Mouse (Mus musculus) natural killer cell, adult 2 months (primary cell): ENCODE results near the gene Olfr524.

Source experiments
- DNase-seq, 2 experiments: peaks; one replicate each; pipeline ENCODE4 v3.0.0; 2022; ENCODE audit warnings: low spot score in 2 of 2

The Olfr524 gene

GRCm38 (mm10) chr7:140186646-140187620, 18.8 kb downstream of the Olfr524 start:
- peak in 1 of 2 experiments; percentile 11 for DNase-seq

DNA sequence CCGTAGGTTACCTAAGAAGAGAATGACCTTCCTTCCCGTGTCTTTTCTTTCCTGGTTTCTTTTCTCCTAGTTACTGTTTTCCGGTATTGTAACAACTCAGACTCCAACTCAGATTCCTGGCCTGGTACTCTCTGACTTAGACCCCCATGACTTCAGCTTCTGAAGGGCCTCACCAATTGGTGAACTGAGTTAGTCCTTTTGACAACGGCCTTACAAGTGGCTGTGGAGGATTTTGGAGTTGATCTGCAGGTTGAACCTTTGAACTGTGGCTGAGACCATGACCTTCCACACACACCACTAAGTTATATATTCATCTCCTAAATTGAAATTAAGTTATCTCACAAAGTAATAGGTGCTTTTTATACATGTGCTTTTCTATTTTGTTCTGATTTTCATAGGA, 21.6 kb downstream of the Olfr524 start:
- no peak for DNase-seq

DNA sequence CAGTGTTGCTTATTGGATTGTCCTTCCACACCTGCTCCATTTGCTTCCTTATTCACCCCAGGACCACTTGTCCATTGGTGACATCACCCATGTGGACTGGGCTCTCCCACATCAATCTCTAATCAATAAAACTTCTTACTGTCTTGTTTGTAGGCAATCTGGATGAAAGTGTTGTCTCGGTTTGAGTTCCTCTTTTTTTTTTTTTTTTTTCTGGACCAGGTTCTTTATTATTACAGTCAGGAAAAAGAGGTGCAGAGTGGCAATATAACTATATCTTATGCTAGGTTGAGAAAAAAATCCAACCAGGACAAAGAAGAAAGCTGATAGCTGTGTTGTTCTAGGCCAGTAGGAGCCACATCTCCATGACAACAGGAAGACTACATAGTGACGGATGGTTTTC, 25.1 kb downstream of the Olfr524 start:
- DNase-seq: no peak

DNA sequence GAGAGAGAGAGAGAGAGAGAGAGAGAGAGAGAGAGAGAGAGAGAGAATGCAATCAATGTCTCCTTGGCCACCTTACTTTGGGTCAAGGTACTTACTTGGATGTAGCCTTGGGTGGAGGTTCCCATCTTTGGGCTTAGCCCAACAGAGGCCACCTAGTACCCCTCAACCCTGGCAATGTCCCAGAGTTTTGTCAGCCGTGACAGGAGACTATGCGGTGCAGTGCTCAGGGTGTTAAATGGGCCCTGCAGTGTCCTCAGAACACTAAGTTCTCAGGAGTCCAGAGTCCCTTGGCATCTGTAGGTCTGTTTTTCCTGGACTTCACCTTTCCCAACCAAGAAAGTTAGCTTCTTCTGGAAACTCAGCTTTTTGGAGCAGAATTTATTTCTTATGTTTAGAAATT, 26.6 kb downstream of the Olfr524 start:
- no peak for DNase-seq

- no peak for DNase-seq
These were observed 32.8 kb downstream of the Olfr524 start, which contains the start of gene Olfr523 for GRCm38 (mm10) chr7:140172936-140173335. Olfr523 (plus strand) TSS chr7:140173217.

- DNase-seq: no peak
These were observed 34.9 kb downstream of the Olfr524 start for GRCm38 (mm10) chr7:140170863-140171262.

- DNase-seq: no peak
These were observed 36.4 kb downstream of the Olfr524 start for GRCm38 (mm10) chr7:140169386-140169785.

DNA sequence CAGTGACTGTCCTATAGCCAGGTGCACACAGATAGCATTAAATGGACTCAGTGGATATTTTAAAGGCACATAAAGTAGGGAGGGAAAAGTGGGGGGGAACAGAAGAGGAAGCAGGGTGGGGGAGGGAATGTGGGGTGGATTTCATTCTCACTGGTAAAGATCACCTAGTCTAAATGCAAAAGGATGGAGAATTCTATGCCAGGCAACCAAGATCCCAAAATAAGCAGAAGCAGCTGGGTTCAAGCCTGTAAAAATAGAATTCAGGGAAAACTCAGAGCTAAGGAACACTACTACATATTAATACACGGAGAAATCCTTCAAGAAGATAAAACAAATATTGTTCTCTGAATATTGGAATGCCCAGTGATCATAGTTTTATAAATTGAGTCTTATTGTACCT, 37.8 kb downstream of the Olfr524 start:
- DNase-seq: no peak

DNA sequence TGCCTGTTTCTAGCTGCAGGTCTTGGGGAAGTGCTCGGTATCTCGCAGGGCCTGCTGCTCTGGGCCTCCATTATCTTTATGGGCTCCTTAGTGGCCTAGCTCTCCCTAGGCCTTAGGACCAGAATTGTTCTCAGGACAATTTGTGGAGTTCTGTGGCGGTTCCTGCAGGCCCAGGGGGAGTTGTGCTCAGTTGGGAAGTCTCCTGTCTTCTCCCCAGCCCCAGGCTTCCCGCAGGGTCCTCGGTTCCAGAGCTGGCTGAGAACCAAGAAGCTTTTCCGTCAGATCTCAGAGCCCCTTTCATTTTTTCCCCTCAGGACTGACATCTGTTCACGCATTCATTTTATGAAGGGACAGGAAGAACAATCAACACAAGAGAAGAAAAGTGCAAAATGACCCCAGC, 41.1 kb downstream of the Olfr524 start, which contains the start of gene Olfr522:
Olfr522 (minus strand) TSS at position 101 of the 400 bp plus-strand sequence.
- DNase-seq: no peak

DNA sequence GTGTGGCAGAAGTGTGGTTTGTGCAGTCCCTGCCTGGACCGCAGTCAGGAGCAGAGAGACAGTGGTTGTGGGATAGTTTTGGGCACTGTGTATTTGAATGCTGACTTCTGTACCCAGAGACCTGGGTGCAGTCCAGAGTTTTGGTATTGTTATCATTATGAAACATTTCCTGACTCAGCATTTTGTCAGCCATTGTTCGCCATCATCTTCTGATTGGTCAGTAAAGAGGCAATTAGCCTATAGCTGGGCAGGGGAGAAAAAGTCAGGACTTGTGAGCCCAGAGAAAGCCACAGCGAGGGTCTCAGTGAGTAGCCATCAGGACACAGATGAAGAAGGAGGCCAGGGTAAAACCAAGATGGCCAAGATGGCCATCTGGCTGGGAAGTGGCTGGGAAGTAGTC, 45.4 kb downstream of the Olfr524 start:
- no peak for DNase-seq

GRCm38 (mm10) chr7:140154218-140154927, 51.4 kb downstream of the Olfr524 start, which contains the start of gene Sprn:
Sprn (minus strand) TSS chr7:140154877.
- DNase-seq: no peak

GRCm38 (mm10) chr7:140153829-140154217, 51.9 kb downstream of the Olfr524 start:
- no peak for DNase-seq

GRCm38 (mm10) chr7:140153383-140153782, 52.4 kb downstream of the Olfr524 start:
- no peak for DNase-seq
